Mouse (Mus musculus): ENCODE data around the gene Bptf. TPM values are rescaled to one million over a fixed set of nuclear protein-coding genes. Genes with fewer than 3 reads are reported as not detected.

The Bptf gene
- total RNA-seq, 1 experiment, result 86.4 TPM

DNA sequence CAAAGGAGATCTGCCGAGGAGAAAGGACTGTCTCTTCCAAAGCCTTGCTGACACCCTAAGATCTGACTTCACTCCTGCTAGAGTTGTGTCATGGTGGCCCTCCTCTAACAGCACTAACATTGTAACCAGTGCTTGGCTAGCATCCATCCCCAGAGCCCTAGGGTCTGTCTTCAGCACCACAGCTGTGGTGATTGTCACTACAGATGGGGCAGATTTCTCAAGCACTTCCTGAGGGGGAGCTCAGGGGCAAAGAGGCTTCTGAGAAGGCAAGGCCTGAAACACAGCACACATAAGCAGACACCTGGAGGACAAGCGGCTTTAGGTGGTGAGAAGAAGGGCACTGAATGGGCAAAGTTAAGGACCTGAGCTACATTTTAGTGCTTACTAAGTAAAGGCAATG, 28.2 kb downstream of the Bptf start:
- H3K4me1 ChIP-seq (ENCODE audit: control insufficient read depth in 2 of 2, insufficient read depth in 2 of 2, low read length in 2 of 2, poor library complexity in 1 of 2), result peaks cover 0 to 17% of the 10 kb centered on the region in 2 experiments; a peak in 2 of 4 replicates
- DNase-seq (ENCODE audit: low read depth, low spot score), result no peak
- no peak overlapping the region for H3K4me3 ChIP-seq (ENCODE audit: insufficient read depth in 1 of 2, low read depth in 1 of 2, low read length in 2 of 2, poor library complexity in 1 of 2, severe bottlenecking in 1 of 2)
- no peak for TF ChIP-seq MAFK (IDR thresholded peaks at IDR 0.05; ENCODE audit: insufficient read depth, low read depth, low read length)
- TF ChIP-seq ZNF384 (IDR thresholded peaks at IDR 0.05; ENCODE audit: low read depth, low read length), result no peak
- no peak for TF ChIP-seq CHD2 (IDR thresholded peaks at IDR 0.05; ENCODE audit: low read depth, low read length)
- no peak for TF ChIP-seq ZC3H11A (IDR thresholded peaks at IDR 0.05; ENCODE audit: borderline replicate concordance, low read depth, low read length)
- TF ChIP-seq HCFC1 (IDR thresholded peaks at IDR 0.05; ENCODE audit: borderline replicate concordance, insufficient read depth, low read length), result no peak
- peaks cover 10% of the 10 kb centered on the region; the same call in 1 of the 2 replicates for H3K36me3 ChIP-seq (ENCODE audit: control insufficient read depth, insufficient read depth, low read length, poor library complexity, severe bottlenecking)
- no peak overlapping the region for H3K9ac ChIP-seq (ENCODE audit: insufficient read depth, low read depth, low read length, poor library complexity, severe bottlenecking)
- H3K27ac ChIP-seq (ENCODE audit: insufficient read depth, low read depth, low read length, poor library complexity, severe bottlenecking), result no peak overlapping the region
- in situ Hi-C loops (cut with MboI; ENCODE audit: low sequenced_read_pairs in 2 of 2, unreplicated experiment in 2 of 2), result no loop called here
- H3K9me3 ChIP-seq (ENCODE audit: control insufficient read depth, insufficient read depth, low read depth, low read length), result no peaks in the 10 kb centered on the region

DNA sequence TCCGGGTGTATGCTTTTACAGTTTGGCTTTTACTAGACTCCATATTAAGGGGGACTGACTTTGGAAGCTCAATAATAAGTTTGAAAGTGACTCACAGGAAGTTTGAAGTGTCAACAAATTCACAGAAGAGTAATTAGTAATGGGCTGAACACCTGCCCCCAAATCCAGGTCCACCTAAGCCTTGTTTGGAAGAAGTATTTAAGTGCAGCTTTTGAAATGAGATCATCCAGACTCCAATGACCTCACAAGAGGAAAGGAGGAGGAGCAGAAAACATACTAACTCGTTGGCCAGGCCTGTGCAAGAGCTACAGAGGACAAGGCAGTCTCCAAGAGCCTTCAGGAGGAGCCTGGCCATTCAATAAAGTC, 28.7 kb downstream of the Bptf start:
- Histone ChIP-seq H3K4me1 (ENCODE audit: control insufficient read depth in 2 of 2, insufficient read depth in 2 of 2, low read length in 2 of 2, poor library complexity in 1 of 2) (peaks cover 0 to 14% of the 10 kb centered on the region in 2 experiments; a peak in 2 of 4 replicates), H3K4me3 (ENCODE audit: insufficient read depth in 1 of 2, low read depth in 1 of 2, low read length in 2 of 2, poor library complexity in 1 of 2, severe bottlenecking in 1 of 2) (no peak overlapping the region), H3K9me3 (ENCODE audit: control insufficient read depth, insufficient read depth, low read depth, low read length) (no peaks in the 10 kb centered on the region), H3K27ac (ENCODE audit: insufficient read depth, low read depth, low read length, poor library complexity, severe bottlenecking) (no peak overlapping the region), H3K36me3 (ENCODE audit: control insufficient read depth, insufficient read depth, low read length, poor library complexity, severe bottlenecking) (peaks cover 12% of the 10 kb centered on the region; the same call in 1 of the 2 replicates), H3K9ac (ENCODE audit: insufficient read depth, low read depth, low read length, poor library complexity, severe bottlenecking) (no peak overlapping the region)
- in situ Hi-C loops (cut with MboI; ENCODE audit: low sequenced_read_pairs in 2 of 2, unreplicated experiment in 2 of 2), result no loop called here
- TF ChIP-seq ZNF384 (IDR thresholded peaks at IDR 0.05; ENCODE audit: low read depth, low read length), result no peak
- TF ChIP-seq ZC3H11A (IDR thresholded peaks at IDR 0.05; ENCODE audit: borderline replicate concordance, low read depth, low read length), result no peak
- TF ChIP-seq MAFK (IDR thresholded peaks at IDR 0.05; ENCODE audit: insufficient read depth, low read depth, low read length), result no peak
- no peak for TF ChIP-seq HCFC1 (IDR thresholded peaks at IDR 0.05; ENCODE audit: borderline replicate concordance, insufficient read depth, low read length)
- TF ChIP-seq CHD2 (IDR thresholded peaks at IDR 0.05; ENCODE audit: low read depth, low read length), result no peak
- DNase-seq (ENCODE audit: low read depth, low spot score), result no peak

DNA sequence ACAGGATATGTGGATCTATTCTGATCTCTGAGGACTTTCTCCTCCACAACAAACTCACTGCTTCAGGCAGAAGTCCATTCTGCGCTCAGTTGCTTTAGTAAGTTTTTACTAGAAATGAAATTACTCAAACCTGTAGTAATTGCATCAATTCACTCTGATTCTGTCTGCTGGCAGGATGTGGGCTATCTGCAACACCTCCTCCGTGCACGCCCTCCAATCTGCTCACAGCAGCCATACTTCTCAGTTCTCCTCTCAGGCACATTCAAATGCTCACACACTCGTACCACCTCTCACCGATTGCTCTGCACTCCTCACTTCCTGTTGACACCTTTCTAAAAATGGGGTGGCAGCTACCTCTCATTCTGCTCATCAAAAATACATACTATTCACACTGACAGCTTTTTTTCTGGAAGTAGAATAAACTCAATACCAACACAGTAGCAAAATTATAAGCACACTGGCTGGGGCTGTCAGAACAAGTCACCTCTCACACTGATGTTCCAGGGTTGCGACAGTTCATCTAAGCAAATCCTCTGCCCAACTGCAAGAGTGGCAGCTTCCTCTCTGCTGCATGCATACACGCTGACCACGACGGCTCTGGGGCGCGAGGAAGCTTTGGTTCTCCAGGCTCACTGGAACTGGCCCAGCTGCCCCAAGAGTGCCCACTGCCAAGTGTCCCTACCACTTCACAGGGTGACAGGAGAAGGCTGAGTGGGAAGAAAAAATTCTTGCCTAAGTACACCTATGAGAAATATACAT, 29.3 kb downstream of the Bptf start:
- peaks cover 13% of the 10 kb centered on the region; the same call in 1 of the 2 replicates for H3K36me3 ChIP-seq (ENCODE audit: control insufficient read depth, insufficient read depth, low read length, poor library complexity, severe bottlenecking)
- in situ Hi-C loops (cut with MboI; ENCODE audit: low sequenced_read_pairs in 2 of 2, unreplicated experiment in 2 of 2), result no loop called here
- H3K9ac ChIP-seq (ENCODE audit: insufficient read depth, low read depth, low read length, poor library complexity, severe bottlenecking), result no peak overlapping the region
- TF ChIP-seq ZC3H11A (IDR thresholded peaks at IDR 0.05; ENCODE audit: borderline replicate concordance, low read depth, low read length) (no peak), ZNF384 (IDR thresholded peaks at IDR 0.05; ENCODE audit: low read depth, low read length) (no peak), MAFK (IDR thresholded peaks at IDR 0.05; ENCODE audit: insufficient read depth, low read depth, low read length) (no peak), HCFC1 (IDR thresholded peaks at IDR 0.05; ENCODE audit: borderline replicate concordance, insufficient read depth, low read length) (no peak), CHD2 (IDR thresholded peaks at IDR 0.05; ENCODE audit: low read depth, low read length) (no peak)
- DNase-seq (ENCODE audit: low read depth, low spot score), result no peak
- no peak overlapping the region for H3K4me3 ChIP-seq (ENCODE audit: insufficient read depth in 1 of 2, low read depth in 1 of 2, low read length in 2 of 2, poor library complexity in 1 of 2, severe bottlenecking in 1 of 2)
- peaks cover 0 to 11% of the 10 kb centered on the region in 2 experiments; a peak in 1 of 4 replicates for H3K4me1 ChIP-seq (ENCODE audit: control insufficient read depth in 2 of 2, insufficient read depth in 2 of 2, low read length in 2 of 2, poor library complexity in 1 of 2)
- H3K9me3 ChIP-seq (ENCODE audit: control insufficient read depth, insufficient read depth, low read depth, low read length), result no peaks in the 10 kb centered on the region
- no peak overlapping the region for H3K27ac ChIP-seq (ENCODE audit: insufficient read depth, low read depth, low read length, poor library complexity, severe bottlenecking)

DNA sequence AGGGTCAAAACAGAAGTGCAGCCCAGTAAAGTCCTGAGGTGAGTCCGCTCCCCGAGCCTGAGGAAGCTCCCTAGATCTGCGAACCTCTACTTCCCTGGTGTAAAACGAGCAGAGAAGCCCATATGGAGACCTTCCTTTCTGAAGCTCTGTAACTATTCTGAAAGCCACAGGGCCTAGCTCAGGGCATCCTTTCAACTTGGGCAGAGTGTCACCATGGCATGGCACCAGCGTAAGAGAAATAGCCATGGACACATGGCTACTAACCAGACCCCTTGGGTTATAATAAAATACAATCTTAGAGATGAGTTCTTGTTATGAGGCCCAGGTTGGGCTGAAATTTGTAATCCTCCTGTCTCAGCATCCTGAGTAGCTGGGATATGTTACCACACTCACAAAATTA, 35.0 kb downstream of the Bptf start:
- no peak overlapping the region for H3K27ac ChIP-seq (ENCODE audit: insufficient read depth, low read depth, low read length, poor library complexity, severe bottlenecking)
- peaks cover 27% of the 10 kb centered on the region for H3K36me3 ChIP-seq (ENCODE audit: control insufficient read depth, insufficient read depth, low read length, poor library complexity, severe bottlenecking)
- H3K9me3 ChIP-seq (ENCODE audit: control insufficient read depth, insufficient read depth, low read depth, low read length), result no peaks in the 10 kb centered on the region
- no peak for DNase-seq (ENCODE audit: low read depth, low spot score)
- in situ Hi-C loops (cut with MboI; ENCODE audit: low sequenced_read_pairs in 2 of 2, unreplicated experiment in 2 of 2), result no loop called here
- H3K4me1 ChIP-seq (ENCODE audit: control insufficient read depth in 2 of 2, insufficient read depth in 2 of 2, low read length in 2 of 2, poor library complexity in 1 of 2), result no peaks in the 10 kb centered on the region
- TF ChIP-seq HCFC1 (IDR thresholded peaks at IDR 0.05; ENCODE audit: borderline replicate concordance, insufficient read depth, low read length) (no peak), MAFK (IDR thresholded peaks at IDR 0.05; ENCODE audit: insufficient read depth, low read depth, low read length) (no peak), ZNF384 (IDR thresholded peaks at IDR 0.05; ENCODE audit: low read depth, low read length) (no peak), CHD2 (IDR thresholded peaks at IDR 0.05; ENCODE audit: low read depth, low read length) (no peak)
- H3K9ac ChIP-seq (ENCODE audit: insufficient read depth, low read depth, low read length, poor library complexity, severe bottlenecking), result no peak overlapping the region
- H3K4me3 ChIP-seq (ENCODE audit: insufficient read depth in 1 of 2, low read depth in 1 of 2, low read length in 2 of 2, poor library complexity in 1 of 2, severe bottlenecking in 1 of 2), result no peak overlapping the region

Data from ES-E14 (cell line).